Mouse (Mus musculus): Measurements from ENCODE around the gene Ctnnb1.
"Not testable (repeated sequence)": the region's sequence is repeated elsewhere in the genome, so short reads cannot be mapped to it uniquely, and the experiment has no call there.

Ctnnb1 gene

DNA sequence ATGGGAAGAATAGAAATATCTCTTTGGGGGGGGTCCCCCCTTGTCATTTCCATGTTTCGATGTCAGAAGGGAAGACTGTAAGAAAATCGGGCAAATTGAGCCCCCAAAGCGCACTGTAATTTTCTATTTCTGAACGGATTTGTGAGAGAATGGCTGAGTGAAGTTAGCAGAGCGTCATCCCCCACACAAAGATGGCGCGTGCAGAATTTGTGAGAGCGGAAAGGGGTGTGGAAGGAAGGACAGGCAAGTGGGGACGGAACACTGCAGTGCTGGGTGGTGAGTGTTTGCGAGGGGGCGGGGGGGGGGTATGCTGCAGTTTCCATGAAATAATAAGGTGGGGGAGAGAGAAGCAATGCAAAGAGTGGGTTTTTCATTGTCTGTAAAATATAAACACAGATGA lies at the start of gene Ctnnb1:
Gene Ctnnb1, plus strand, starts transcription at position 136 of the 400 bp plus-strand sequence.
- DNase-seq (ENCODE audit: low read depth), result no peak

DNA sequence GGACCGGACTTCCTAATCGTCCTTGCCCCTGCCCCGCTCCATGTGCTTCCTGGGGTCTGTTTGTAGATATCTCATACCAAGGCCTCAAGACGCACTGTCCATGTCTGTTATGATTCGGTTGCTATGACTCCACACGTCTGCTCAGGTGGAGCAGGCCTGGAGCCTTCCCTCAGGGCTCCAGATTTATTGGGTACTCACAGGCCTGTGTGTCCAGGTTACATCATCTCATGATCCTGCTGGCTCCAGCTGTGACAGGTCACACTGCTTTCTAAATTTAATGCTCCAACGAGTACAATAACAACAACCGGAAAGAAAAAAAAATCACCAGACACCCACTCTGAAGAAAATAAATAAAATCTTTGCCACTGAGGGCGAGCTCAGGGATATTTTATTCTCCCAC lies 48.7 kb upstream of the Ctnnb1 start:
- no peak for DNase-seq (ENCODE audit: low read depth)

GRCm38 (mm10) chr9:120881121-120881520 lies 47.9 kb upstream of the Ctnnb1 start:
- DNase-seq (ENCODE audit: low read depth), result no peak

- no peak for DNase-seq (ENCODE audit: low read depth)
These were observed 47.2 kb upstream of the Ctnnb1 start for GRCm38 (mm10) chr9:120881839-120882238.

DNA sequence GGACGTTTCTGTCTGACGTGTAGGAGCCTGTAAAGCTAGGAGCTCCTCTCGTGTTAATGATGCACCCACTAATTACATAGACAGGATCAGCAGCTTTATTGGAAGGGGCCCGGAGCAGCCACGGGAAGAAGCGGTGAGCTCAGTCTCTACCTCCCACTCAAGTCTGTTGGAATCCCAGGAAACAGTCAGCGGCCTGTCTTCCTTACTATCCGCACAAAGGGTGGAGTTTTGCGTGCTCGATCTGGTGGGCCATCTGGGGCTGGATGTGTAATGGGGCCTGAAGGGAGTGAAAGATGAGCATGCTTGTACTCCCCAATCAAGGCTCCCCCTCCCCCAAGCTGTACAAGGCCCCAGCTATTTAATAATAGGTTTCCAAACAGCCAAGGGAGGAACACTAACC lies 44.3 kb upstream of the Ctnnb1 start:
- no peak for DNase-seq (ENCODE audit: low read depth)

GRCm38 (mm10) chr9:120887631-120888030 lies 41.4 kb upstream of the Ctnnb1 start:
- no peak for DNase-seq (ENCODE audit: low read depth)

DNA sequence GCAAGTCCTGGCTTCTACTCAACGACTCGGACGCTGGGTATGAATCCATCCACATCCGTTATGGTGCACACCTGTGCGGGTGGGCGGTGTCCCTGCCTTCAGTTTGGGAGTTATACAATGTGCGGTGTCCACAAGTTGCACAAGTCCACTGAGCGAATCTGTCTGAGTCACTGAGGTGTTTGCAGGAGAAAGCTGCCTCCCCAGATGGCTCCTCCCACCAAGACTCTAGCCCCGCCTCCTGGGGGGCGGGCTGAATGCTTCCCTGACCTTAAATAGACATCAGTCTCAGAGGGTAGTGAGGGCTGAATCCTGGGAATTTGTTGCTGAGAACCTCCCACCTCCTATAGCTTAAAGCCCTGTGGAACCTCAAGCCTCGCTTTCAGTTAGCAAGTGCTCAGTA lies 35.6 kb upstream of the Ctnnb1 start:
- peak; percentile 8 for DNase-seq (ENCODE audit: low read depth)

DNA sequence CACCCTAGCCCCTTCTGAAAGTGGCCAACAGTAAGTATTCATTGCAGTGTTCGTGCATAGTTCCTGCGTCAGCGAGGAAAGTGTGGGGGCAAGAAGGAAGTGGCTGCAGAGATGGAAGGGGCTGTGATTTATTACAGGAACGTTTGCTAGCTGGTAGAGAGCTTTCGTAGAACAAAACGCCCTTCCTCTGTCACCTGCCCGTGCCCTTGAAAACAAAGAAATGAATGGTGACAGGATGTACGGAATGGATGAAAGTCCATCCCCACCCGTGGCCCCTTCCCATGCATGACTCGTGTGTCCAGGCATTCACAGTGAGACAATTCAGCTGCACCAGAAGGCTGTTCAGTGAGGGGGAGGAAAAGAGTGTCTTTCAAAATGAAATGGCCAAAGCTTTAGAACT lies 35.0 kb upstream of the Ctnnb1 start:
- DNase-seq (ENCODE audit: low read depth), result no peak

GRCm38 (mm10) chr9:120894376-120894775 lies 34.6 kb upstream of the Ctnnb1 start:
- DNase-seq (ENCODE audit: low read depth), result no peak

- no peak for DNase-seq (ENCODE audit: low read depth)
These were observed 32.5 kb upstream of the Ctnnb1 start for GRCm38 (mm10) chr9:120896502-120896901.

- DNase-seq (ENCODE audit: low read depth), result no peak
These were observed 31.7 kb upstream of the Ctnnb1 start for GRCm38 (mm10) chr9:120897269-120897668.

GRCm38 (mm10) chr9:120899833-120900232 lies 29.2 kb upstream of the Ctnnb1 start:
- no peak for DNase-seq (ENCODE audit: low read depth)

DNA sequence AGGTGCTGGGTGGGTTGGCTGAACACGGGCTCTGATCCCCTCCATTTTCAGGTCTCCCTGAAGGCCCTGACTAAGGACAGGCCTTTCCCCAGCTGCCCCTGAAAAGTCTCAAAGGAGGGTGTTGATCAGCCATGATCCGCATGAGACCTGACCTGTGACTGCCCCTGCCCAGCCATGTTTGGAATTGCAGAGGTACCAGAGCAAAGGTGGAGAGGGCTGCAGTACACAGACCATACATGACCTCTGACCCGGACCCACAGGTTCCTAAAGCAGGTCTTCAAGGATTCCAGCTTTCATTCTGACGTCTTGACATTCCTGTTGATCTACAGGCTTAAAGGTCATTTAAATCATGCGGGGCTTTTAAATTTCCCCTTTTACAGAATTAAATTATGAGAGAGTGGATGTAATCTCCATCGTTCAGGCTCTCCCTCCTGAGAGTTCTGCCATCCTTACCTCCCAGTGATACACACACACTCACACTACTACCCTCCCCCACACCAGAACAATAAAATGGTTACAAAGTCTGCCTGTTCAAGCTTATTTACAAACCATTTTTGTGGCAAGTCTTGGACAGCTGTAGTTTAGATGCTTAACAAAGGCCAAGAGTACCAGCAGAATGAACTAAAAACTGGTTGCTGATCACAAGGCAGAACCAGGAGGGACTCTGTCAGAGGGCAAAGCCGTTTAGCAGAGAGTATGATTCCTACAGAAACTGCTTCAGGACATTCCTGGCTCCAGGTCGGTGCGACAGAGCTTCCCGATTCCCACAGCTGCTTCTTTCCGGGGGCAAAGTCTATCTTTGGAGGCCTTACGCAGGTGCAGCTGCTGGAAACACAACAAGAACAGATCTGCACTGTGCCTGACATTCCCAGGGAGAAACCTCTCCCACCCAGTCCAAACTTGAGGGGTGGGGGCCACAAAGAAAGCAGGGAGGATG lies 28.4 kb upstream of the Ctnnb1 start:
- no peak for DNase-seq (ENCODE audit: low read depth)

GRCm38 (mm10) chr9:120902562-120902961 lies 26.5 kb upstream of the Ctnnb1 start:
- no peak for DNase-seq (ENCODE audit: low read depth)

DNA sequence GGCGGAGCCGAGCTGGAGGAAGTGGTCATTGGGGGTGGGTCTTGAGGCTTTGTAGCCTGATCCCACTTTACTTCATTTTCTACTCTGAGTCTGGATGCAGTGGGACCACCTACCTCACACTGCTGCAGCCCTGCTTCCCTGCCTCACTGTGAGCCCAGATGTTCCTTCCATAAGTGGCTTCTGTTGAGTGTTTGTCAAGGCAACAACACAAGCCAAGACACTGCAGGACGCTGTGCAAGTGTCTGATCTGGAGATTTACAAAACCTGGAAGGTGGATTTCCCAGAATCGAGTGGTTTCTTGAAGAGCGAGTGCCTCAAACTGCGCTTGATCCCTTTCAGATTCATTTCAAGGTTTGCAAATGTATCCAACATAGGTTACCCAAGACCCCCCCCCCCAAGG lies 20.6 kb upstream of the Ctnnb1 start:
- no peak for DNase-seq (ENCODE audit: low read depth)

- DNase-seq (ENCODE audit: low read depth), result peak; percentile 13
These were observed 15.9 kb upstream of the Ctnnb1 start for GRCm38 (mm10) chr9:120913152-120913551.

DNA sequence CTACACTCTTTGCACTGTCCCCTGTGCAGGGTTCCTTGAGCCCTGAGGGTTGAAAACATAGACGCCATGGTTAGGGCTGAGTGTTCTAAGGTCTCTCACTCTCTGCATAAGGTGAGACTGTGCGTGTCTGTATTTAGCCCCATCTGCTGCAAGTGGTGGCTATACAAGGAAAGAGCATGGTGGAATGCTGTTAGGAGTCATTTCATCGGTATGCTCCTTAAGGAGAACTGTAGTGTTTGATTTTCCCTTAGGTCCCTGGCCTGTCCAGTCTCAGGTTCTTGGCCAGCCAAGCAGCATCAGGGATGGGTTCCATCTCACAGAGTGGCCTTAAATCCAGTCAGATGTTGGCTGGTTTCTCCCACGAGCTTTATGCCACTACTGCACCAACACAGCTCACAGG lies 14.6 kb upstream of the Ctnnb1 start:
- DNase-seq (ENCODE audit: low read depth), result no peak

GRCm38 (mm10) chr9:120914877-120915459 lies 14.0 kb upstream of the Ctnnb1 start:
- peak; percentile 90 for DNase-seq (ENCODE audit: low read depth)

GRCm38 (mm10) chr9:120917619-120918018 lies 11.4 kb upstream of the Ctnnb1 start:
- DNase-seq (ENCODE audit: low read depth), result not testable (repeated sequence)

- DNase-seq (ENCODE audit: low read depth), result no peak
These were observed 10.8 kb upstream of the Ctnnb1 start for GRCm38 (mm10) chr9:120918211-120918610.

DNA sequence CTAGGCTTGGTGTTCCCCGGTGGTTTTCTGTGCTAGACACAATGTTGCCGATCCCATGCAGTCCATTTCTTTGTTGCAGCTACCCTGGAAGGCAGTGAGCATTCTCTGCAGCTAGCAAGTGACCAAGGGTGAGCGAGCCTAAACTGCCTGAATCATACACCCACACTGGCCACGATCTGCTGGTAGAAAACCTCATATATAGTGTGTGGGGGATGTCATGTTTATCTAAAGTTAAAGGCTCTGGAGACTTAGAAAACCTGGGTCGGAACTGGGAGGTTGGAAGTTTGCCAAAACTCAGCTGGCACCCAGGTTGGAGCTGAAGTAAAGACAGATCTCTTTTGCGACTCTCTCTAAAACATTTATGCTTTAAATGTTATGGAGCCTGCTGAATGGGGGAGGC lies 10.4 kb upstream of the Ctnnb1 start:
- peak; percentile 81 for DNase-seq (ENCODE audit: low read depth)

- DNase-seq (ENCODE audit: low read depth), result peak; percentile 47
These were observed 9.9 kb upstream of the Ctnnb1 start for GRCm38 (mm10) chr9:120919130-120919529.

GRCm38 (mm10) chr9:120926126-120926525 lies 2.9 kb upstream of the Ctnnb1 start:
- no peak for DNase-seq (ENCODE audit: low read depth)

Data from 416B (cell line).